9 mouse cellular contexts compared by ENCODE assay signal in genomic region chr9:121495529-121495928, GRCm38 (mm10). TPM values are rescaled to one million over a fixed set of nuclear protein-coding genes. Genes with fewer than 3 reads are reported as not detected.
DNase-seq lines count a peak whose midpoint lies in the region; ATAC-seq and TF ChIP-seq lines count a peak whose summit lies in the region.
"Had no signal": no experiment of that assay in that cellular context is flagged by ENCODE, and none has a peak within 500 bp of the region (broad histone marks: within the 10 kb centered on the region; RNA-seq: fewer than 3 reads in every experiment).

Gene Cck (minus strand): TSS chr9:121495694.

- no peak for ATAC-seq in embryonic facial prominence, embryonic 13.5 days (ENCODE audit: insufficient number of reproducible peaks, insufficient read depth, low FRiP score, low TSS enrichment, low read depth)
- ATAC-seq in kidney, embryonic 14.5 days (ENCODE audit: low FRiP score, low TSS enrichment), result peak; percentile 72
- ATAC-seq in limb, embryonic 13.5 days (ENCODE audit: low FRiP score, low read depth), result 0 out of 2 replicates have a peak, but pooled peaks have one; percentile 59
- ATAC-seq in granulocyte monocyte progenitor cell, adult 5-6 weeks (replicated peaks; ENCODE audit: poor library complexity, severe bottlenecking), result no peak

- no peak for TF ChIP-seq CTCF in E14TG2a.4 (conservative IDR thresholded peaks at IDR 0.05; ENCODE audit: low read length)
- TF ChIP-seq CTCF in thymus, adult 2 months (IDR thresholded peaks at IDR 0.05; ENCODE audit: borderline replicate concordance, control insufficient read depth, extremely low read depth, insufficient read depth, low read length, poor library complexity), result no peak

- 6% methylated on average over 12 of the region's 12 CpGs for WGBS in embryonic facial prominence, embryonic 13.5 days
- 2% methylated on average over 12 of the region's 12 CpGs for WGBS in heart, embryonic 10.5 days
- WGBS in kidney, embryonic 14.5 days, result 2% methylated on average over 12 of the region's 12 CpGs
- 5% methylated on average over 12 of the region's 12 CpGs for WGBS in limb, embryonic 13.5 days
- 6% methylated on average over 12 of the region's 12 CpGs for WGBS in thymus, adult 2 months

- peak within 1 kb of the TSS; percentile 63 for H3K4me2 ChIP-seq in embryonic facial prominence, embryonic 13.5 days
- peak within 1 kb of the TSS; percentile 43 for H3K4me2 ChIP-seq in kidney, embryonic 14.5 days (replicated peaks; ENCODE audit: low read depth, low read length)
- peak within 1 kb of the TSS; percentile 56 for H3K4me2 ChIP-seq in limb, embryonic 13.5 days (replicated peaks)

- peaks cover 75% of the 10 kb centered on the region for H3K27me3 ChIP-seq in E14TG2a.4 (ENCODE audit: insufficient read depth, low read length)
- H3K27me3 ChIP-seq in embryonic facial prominence, embryonic 13.5 days, result peaks cover 71% of the 10 kb centered on the region
- peaks cover 74% of the 10 kb centered on the region for H3K27me3 ChIP-seq in heart, embryonic 10.5 days (ENCODE audit: insufficient read depth, poor library complexity, severe bottlenecking)
- peaks cover 51% of the 10 kb centered on the region for H3K27me3 ChIP-seq in kidney, embryonic 14.5 days (ENCODE audit: control insufficient read depth, insufficient read depth, low read length)
- peaks cover 68% of the 10 kb centered on the region for H3K27me3 ChIP-seq in limb, embryonic 13.5 days
- H3K27me3 ChIP-seq in thymus, adult 2 months (ENCODE audit: control insufficient read depth, insufficient read depth, low read length), result peaks cover 5% of the 10 kb centered on the region; the same call in 1 of the 2 replicates

- 0 out of 2 replicates have a peak within 1 kb of the TSS, but pooled peaks have one; percentile 52 for H3K9ac ChIP-seq in embryonic facial prominence, embryonic 13.5 days
- no peak within 1 kb of the TSS for H3K9ac ChIP-seq in kidney, embryonic 14.5 days (ENCODE audit: low read depth, low read length)
- H3K9ac ChIP-seq in limb, embryonic 13.5 days, result no peak within 1 kb of the TSS

- peak; percentile 79 for DNase-seq in heart, embryonic 10.5 days (ENCODE audit: low spot score)
- peak; percentile 45 for DNase-seq in neural tube, embryonic 10.5 days (ENCODE audit: extremely low spot score, low spot score)
- DNase-seq in thymus, adult 2 months, result no peak

- no peak for TF ChIP-seq POLR2A in thymus, adult 2 months (IDR thresholded peaks at IDR 0.05; ENCODE audit: control insufficient read depth, extremely low read depth, insufficient read depth, low read length, poor library complexity)

- H3K4me3 ChIP-seq in E14TG2a.4 (replicated peaks; ENCODE audit: low read length), result peak within 1 kb of the TSS; percentile 71
- H3K4me3 ChIP-seq in embryonic facial prominence, embryonic 13.5 days, result peak within 1 kb of the TSS; percentile 36
- H3K4me3 ChIP-seq in heart, embryonic 10.5 days, result peak within 1 kb of the TSS; percentile 52
- H3K4me3 ChIP-seq in kidney, embryonic 14.5 days (ENCODE audit: low read length), result peak within 1 kb of the TSS; percentile 32
- peak within 1 kb of the TSS; percentile 34 for H3K4me3 ChIP-seq in limb, embryonic 13.5 days
- H3K4me3 ChIP-seq in thymus, adult 2 months (ENCODE audit: control insufficient read depth, insufficient read depth, low read length), result no peak within 1 kb of the TSS

- H3K9me3 ChIP-seq in E14TG2a.4 (ENCODE audit: low read length), result no peaks in the 10 kb centered on the region
- H3K9me3 ChIP-seq in embryonic facial prominence, embryonic 13.5 days, result no peaks in the 10 kb centered on the region
- no peaks in the 10 kb centered on the region for H3K9me3 ChIP-seq in heart, embryonic 10.5 days
- H3K9me3 ChIP-seq in kidney, embryonic 14.5 days (ENCODE audit: control insufficient read depth, low read length), result no peaks in the 10 kb centered on the region
- no peaks in the 10 kb centered on the region for H3K9me3 ChIP-seq in limb, embryonic 13.5 days
- H3K9me3 ChIP-seq: G1E had no signal

- H3K36me3 ChIP-seq in E14TG2a.4 (ENCODE audit: insufficient read depth, low read length), result no peaks in the 10 kb centered on the region
- H3K36me3 ChIP-seq in embryonic facial prominence, embryonic 13.5 days, result no peaks in the 10 kb centered on the region
- H3K36me3 ChIP-seq in heart, embryonic 10.5 days, result no peaks in the 10 kb centered on the region
- H3K36me3 ChIP-seq in kidney, embryonic 14.5 days (ENCODE audit: control insufficient read depth, insufficient read depth, low read length), result no peaks in the 10 kb centered on the region
- H3K36me3 ChIP-seq in limb, embryonic 13.5 days, result no peaks in the 10 kb centered on the region
- no peaks in the 10 kb centered on the region for H3K36me3 ChIP-seq in thymus, adult 2 months (ENCODE audit: control insufficient read depth, insufficient read depth, low read length)
- H3K36me3 ChIP-seq: G1E had no signal

- no peak within 1 kb of the TSS for H3K27ac ChIP-seq in embryonic facial prominence, embryonic 13.5 days
- no peak within 1 kb of the TSS for H3K27ac ChIP-seq in heart, embryonic 10.5 days
- no peak within 1 kb of the TSS for H3K27ac ChIP-seq in kidney, embryonic 14.5 days (ENCODE audit: low read depth, low read length)
- H3K27ac ChIP-seq in limb, embryonic 13.5 days, result no peak within 1 kb of the TSS
- H3K27ac ChIP-seq in thymus, adult 2 months (ENCODE audit: control insufficient read depth, insufficient read depth, low read length), result no peak within 1 kb of the TSS

- peaks cover 7% of the 10 kb centered on the region for H3K4me1 ChIP-seq in E14TG2a.4 (replicated peaks; ENCODE audit: low read depth, low read length)
- peaks cover 19% of the 10 kb centered on the region for H3K4me1 ChIP-seq in embryonic facial prominence, embryonic 13.5 days
- peaks cover 23% of the 10 kb centered on the region for H3K4me1 ChIP-seq in heart, embryonic 10.5 days
- 0 out of 2 replicates have a peak, but pooled peaks cover 5% of the 10 kb centered on the region for H3K4me1 ChIP-seq in kidney, embryonic 14.5 days (ENCODE audit: control insufficient read depth, insufficient read depth, low read length)
- H3K4me1 ChIP-seq in limb, embryonic 13.5 days, result peaks cover 21% of the 10 kb centered on the region
- no peaks in the 10 kb centered on the region for H3K4me1 ChIP-seq in thymus, adult 2 months (replicated peaks; ENCODE audit: control insufficient read depth, insufficient read depth, low read length)

RNA-seq across cellular contexts. Expression of gene Cck, which starts in this region (rescaled TPM):
- polyA plus RNA-seq in embryonic facial prominence, embryonic 13.5 days (2015; fragmentation: Nextera tagmentation; extraction: Ambion mirVana), result 0.53 TPM in 1 of 2 replicates, not detected in the other
- 11.2 and 12.5 TPM in 2 replicates for polyA plus RNA-seq in heart, embryonic 10.5 days (2016; fragmentation: Nextera tagmentation; extraction: Ambion mirVana)
- polyA plus RNA-seq in kidney, embryonic 14.5 days (2014; fragmentation: Nextera tagmentation; extraction: Ambion mirVana), result 4.3 and 5.0 TPM in 2 replicates
- polyA plus RNA-seq in limb, embryonic 13.5 days (2015; fragmentation: Nextera tagmentation; extraction: Ambion mirVana), result 2.2 and 2.3 TPM in 2 replicates
- polyA plus RNA-seq in thymus, adult 2 months (2012; rRNA removed), result 7.0 and 7.7 TPM in 2 replicates
- total RNA-seq in granulocyte monocyte progenitor cell, adult 5-6 weeks (2014; fragmentation: Nextera tagmentation), result not detected in 2 replicates
- total RNA-seq in granulocyte monocyte progenitor cell, adult 5-6 weeks (2017), result not detected in 2 replicates
- total RNA-seq: G1E had no signal
- polyA plus RNA-seq: G1E had no signal

Comparison
In these comparisons a context has a peak if more than half of its experiments do, and no peak if none do; other contexts are left out.
1. ATAC-seq: peak in kidney, embryonic 14.5 days (single experiment) and limb, embryonic 13.5 days (single experiment); none in embryonic facial prominence, embryonic 13.5 days (single experiment) and granulocyte monocyte progenitor cell, adult 5-6 weeks (single experiment).
2. Peak in every context shown above with its lines, with median percentiles within 50 percentile points of each other: H3K4me2 ChIP-seq.